15 mouse cellular contexts compared by ENCODE assay signal in genomic region chr4:155034202-155034601, GRCm38 (mm10). TPM values are rescaled to one million over a fixed set of nuclear protein-coding genes. Genes with fewer than 3 reads are reported as not detected.
DNase-seq lines count a peak whose midpoint lies in the region; ATAC-seq and TF ChIP-seq lines count a peak whose summit lies in the region.
"Had no signal": no experiment of that assay in that cellular context is flagged by ENCODE, and none has a peak within 500 bp of the region (broad histone marks: within the 10 kb centered on the region; RNA-seq: fewer than 3 reads in every experiment).

No protein-coding gene starts in this region.

- H3K4me2 ChIP-seq in hindbrain, embryonic 11.5 days (replicated peaks; ENCODE audit: low read depth, low read length) = no peak overlapping the region
- no peak overlapping the region for H3K4me2 ChIP-seq in midbrain, embryonic 16.5 days (ENCODE audit: low read length)
- no peak overlapping the region for H3K4me2 ChIP-seq in midbrain, embryonic 13.5 days (replicated peaks)
- H3K4me2 ChIP-seq: embryonic facial prominence, embryonic 13.5 days; heart, embryonic 12.5 days; hindbrain, embryonic 15.5 days had no signal

- peak overlapping the region; percentile 45; the same call in 1 of the 2 replicates for H3K27ac ChIP-seq in hindbrain, embryonic 10.5 days
- H3K27ac ChIP-seq in hindbrain, embryonic 11.5 days (ENCODE audit: low read depth, low read length) = no peak overlapping the region
- peak overlapping the region; percentile 64 for H3K27ac ChIP-seq in left cerebral cortex, adult 2 months
- H3K27ac ChIP-seq in midbrain, embryonic 16.5 days (ENCODE audit: low read length) = no peak overlapping the region
- H3K27ac ChIP-seq in midbrain, embryonic 13.5 days = no peak overlapping the region
- H3K27ac ChIP-seq: embryonic facial prominence, embryonic 13.5 days; hindbrain, embryonic 15.5 days had no signal

- peak; percentile 58 to 59 for DNase-seq in cerebellum, postnatal 10 days
- DNase-seq in cerebellum, adult 9-10 months = no peak
- no peak for DNase-seq in hindbrain, embryonic 10.5 days (ENCODE audit: low spot score)
- no peak for DNase-seq in hindbrain, embryonic 11.5 days (ENCODE audit: low spot score)
- no peak for DNase-seq in left cerebral cortex, adult 2 months (ENCODE audit: extremely low spot score in 1 of 2, low spot score in 2 of 2)
- DNase-seq in left cerebral cortex, adult 11 months (ENCODE audit: low spot score) = no peak
- DNase-seq: adrenal gland, postnatal 10 days; gastrocnemius, postnatal 14 days; kidney, adult 11 months had no signal

- H3K9me3 ChIP-seq in hindbrain, embryonic 10.5 days = no peaks in the 10 kb centered on the region
- no peaks in the 10 kb centered on the region for H3K9me3 ChIP-seq in hindbrain, embryonic 11.5 days (ENCODE audit: control insufficient read depth, low read length)
- no peaks in the 10 kb centered on the region for H3K9me3 ChIP-seq in midbrain, embryonic 16.5 days (replicated peaks; ENCODE audit: control insufficient read depth, low read length, poor library complexity, severe bottlenecking)
- H3K9me3 ChIP-seq in midbrain, embryonic 13.5 days = no peaks in the 10 kb centered on the region
- H3K9me3 ChIP-seq: embryonic facial prominence, embryonic 13.5 days; heart, embryonic 12.5 days; hindbrain, embryonic 15.5 days had no signal

- peaks cover 81% of the 10 kb centered on the region for H3K27me3 ChIP-seq in hindbrain, embryonic 10.5 days (ENCODE audit: insufficient read depth, poor library complexity, severe bottlenecking)
- 0 out of 2 replicates have a peak, but pooled peaks cover 2% of the 10 kb centered on the region for H3K27me3 ChIP-seq in hindbrain, embryonic 11.5 days (ENCODE audit: control insufficient read depth, insufficient read depth, low read length)
- H3K27me3 ChIP-seq in midbrain, embryonic 16.5 days (ENCODE audit: control insufficient read depth, insufficient read depth, low read depth, low read length) = no peaks in the 10 kb centered on the region; the same call in 1 of the 2 replicates
- peaks cover 21% of the 10 kb centered on the region for H3K27me3 ChIP-seq in midbrain, embryonic 13.5 days

- no peak for ATAC-seq in hindbrain, embryonic 11.5 days (ENCODE audit: low FRiP score)
- ATAC-seq in midbrain, embryonic 16.5 days = no peak
- ATAC-seq in midbrain, embryonic 13.5 days = no peak
- ATAC-seq: forebrain, embryonic 16.5 days had no signal

- no peaks in the 10 kb centered on the region for H3K36me3 ChIP-seq in hindbrain, embryonic 10.5 days
- H3K36me3 ChIP-seq in hindbrain, embryonic 11.5 days (ENCODE audit: control insufficient read depth, insufficient read depth, low read length) = no peaks in the 10 kb centered on the region
- H3K36me3 ChIP-seq in midbrain, embryonic 16.5 days (ENCODE audit: control insufficient read depth, insufficient read depth, low read length) = no peaks in the 10 kb centered on the region
- no peaks in the 10 kb centered on the region for H3K36me3 ChIP-seq in midbrain, embryonic 13.5 days
- H3K36me3 ChIP-seq: embryonic facial prominence, embryonic 13.5 days; heart, embryonic 12.5 days; hindbrain, embryonic 15.5 days had no signal

- no peak for TF ChIP-seq CTCF in left cerebral cortex, adult 2 months (IDR thresholded peaks at IDR 0.05)

- H3K4me1 ChIP-seq in hindbrain, embryonic 10.5 days (replicated peaks) = peaks cover 62% of the 10 kb centered on the region
- H3K4me1 ChIP-seq in hindbrain, embryonic 11.5 days (replicated peaks; ENCODE audit: control insufficient read depth, insufficient read depth, low read length) = peaks cover 17% of the 10 kb centered on the region
- H3K4me1 ChIP-seq in midbrain, embryonic 16.5 days (ENCODE audit: control insufficient read depth, insufficient read depth, low read length) = peaks cover 17% of the 10 kb centered on the region
- peaks cover 40% of the 10 kb centered on the region for H3K4me1 ChIP-seq in midbrain, embryonic 13.5 days (replicated peaks)

- no peak overlapping the region for H3K4me3 ChIP-seq in hindbrain, embryonic 10.5 days
- no peak overlapping the region for H3K4me3 ChIP-seq in hindbrain, embryonic 11.5 days (ENCODE audit: low read depth, low read length)
- no peak overlapping the region for H3K4me3 ChIP-seq in left cerebral cortex, adult 2 months
- H3K4me3 ChIP-seq in midbrain, embryonic 16.5 days (ENCODE audit: low read depth, low read length) = no peak overlapping the region
- H3K4me3 ChIP-seq in midbrain, embryonic 13.5 days (replicated peaks) = no peak overlapping the region
- H3K4me3 ChIP-seq: embryonic facial prominence, embryonic 13.5 days; heart, embryonic 12.5 days; hindbrain, embryonic 15.5 days had no signal

- intact Hi-C loops in left cerebral cortex, adult 2 months (cut with DNase I) = no loop called here

- H3K9ac ChIP-seq in hindbrain, embryonic 11.5 days (ENCODE audit: low read depth, low read length) = no peak overlapping the region
- 0 out of 2 replicates have a peak overlapping the region, but pooled peaks have one; percentile 14 for H3K9ac ChIP-seq in midbrain, embryonic 16.5 days (ENCODE audit: low read depth, low read length)
- no peak overlapping the region for H3K9ac ChIP-seq in midbrain, embryonic 13.5 days (replicated peaks)
- H3K9ac ChIP-seq: embryonic facial prominence, embryonic 13.5 days; heart, embryonic 12.5 days; hindbrain, embryonic 15.5 days had no signal

- WGBS in hindbrain, embryonic 10.5 days = 19% methylated on average over 7 of the region's 7 CpGs
- WGBS in hindbrain, embryonic 11.5 days = 23% methylated on average over 7 of the region's 7 CpGs
- WGBS in midbrain, embryonic 16.5 days = 26% methylated on average over 7 of the region's 7 CpGs
- 23% methylated on average over 7 of the region's 7 CpGs for WGBS in midbrain, embryonic 13.5 days

RNA-seq across cellular contexts. Expression of gene Plch2, which starts 22.4 kb away (rescaled TPM):
- 2.1 and 2.6 TPM in 2 replicates for polyA plus RNA-seq in hindbrain, embryonic 10.5 days (2016; fragmentation: Nextera tagmentation; extraction: Ambion mirVana)
- 1.5 and 2.1 TPM in 2 replicates for polyA plus RNA-seq in hindbrain, embryonic 11.5 days (2014; fragmentation: Nextera tagmentation; extraction: Ambion mirVana)
- total RNA-seq in left cerebral cortex, adult 2 months (2021) = 10 to 100 TPM; 83.4 to 90.2 TPM
- 23.3 and 25.4 TPM in 2 replicates for polyA plus RNA-seq in midbrain, embryonic 16.5 days (2015; fragmentation: Nextera tagmentation; extraction: Ambion mirVana)
- polyA plus RNA-seq in midbrain, embryonic 13.5 days (2015; fragmentation: Nextera tagmentation; extraction: Ambion mirVana) = 7.7 and 9.0 TPM in 2 replicates

RNA-seq across cellular contexts. Expression of gene Pex10, which starts 32.6 kb away (rescaled TPM):
- polyA plus RNA-seq in hindbrain, embryonic 10.5 days (2016; fragmentation: Nextera tagmentation; extraction: Ambion mirVana) = 19.9 and 21.4 TPM in 2 replicates
- 5.6 and 7.8 TPM in 2 replicates for polyA plus RNA-seq in hindbrain, embryonic 11.5 days (2014; fragmentation: Nextera tagmentation; extraction: Ambion mirVana)
- 10 to 100 TPM; 17.4 to 18.3 TPM for total RNA-seq in left cerebral cortex, adult 2 months (2021)
- 22.2 and 22.8 TPM in 2 replicates for polyA plus RNA-seq in midbrain, embryonic 16.5 days (2015; fragmentation: Nextera tagmentation; extraction: Ambion mirVana)
- polyA plus RNA-seq in midbrain, embryonic 13.5 days (2015; fragmentation: Nextera tagmentation; extraction: Ambion mirVana) = 19.6 and 21.8 TPM in 2 replicates

RNA-seq across cellular contexts. Expression of gene Rer1, which starts 52.0 kb away (rescaled TPM):
- polyA plus RNA-seq in hindbrain, embryonic 10.5 days (2016; fragmentation: Nextera tagmentation; extraction: Ambion mirVana) = 138 and 144 TPM in 2 replicates
- 156 and 166 TPM in 2 replicates for polyA plus RNA-seq in hindbrain, embryonic 11.5 days (2014; fragmentation: Nextera tagmentation; extraction: Ambion mirVana)
- 10 to 100 TPM; 62.4 to 67.5 TPM for total RNA-seq in left cerebral cortex, adult 2 months (2021)
- 121 and 124 TPM in 2 replicates for polyA plus RNA-seq in midbrain, embryonic 16.5 days (2015; fragmentation: Nextera tagmentation; extraction: Ambion mirVana)
- polyA plus RNA-seq in midbrain, embryonic 13.5 days (2015; fragmentation: Nextera tagmentation; extraction: Ambion mirVana) = 121 and 124 TPM in 2 replicates

RNA-seq across cellular contexts. Expression of gene Morn1, which starts 52.2 kb away (rescaled TPM):
- polyA plus RNA-seq in hindbrain, embryonic 10.5 days (2016; fragmentation: Nextera tagmentation; extraction: Ambion mirVana) = 4.4 and 6.0 TPM in 2 replicates
- polyA plus RNA-seq in hindbrain, embryonic 11.5 days (2014; fragmentation: Nextera tagmentation; extraction: Ambion mirVana) = 3.3 and 4.2 TPM in 2 replicates
- total RNA-seq in left cerebral cortex, adult 2 months (2021) = 10 to 100 TPM; 10.6 to 11.2 TPM
- 7.3 and 8.9 TPM in 2 replicates for polyA plus RNA-seq in midbrain, embryonic 16.5 days (2015; fragmentation: Nextera tagmentation; extraction: Ambion mirVana)
- polyA plus RNA-seq in midbrain, embryonic 13.5 days (2015; fragmentation: Nextera tagmentation; extraction: Ambion mirVana) = 6.0 and 8.9 TPM in 2 replicates

Comparison
In these comparisons a context has a peak if more than half of its experiments do, and no peak if none do; other contexts are left out.
1. DNase-seq: peak in cerebellum, postnatal 10 days (2 of 2); none in cerebellum, adult 9-10 months (single experiment), hindbrain, embryonic 10.5 days (single experiment), hindbrain, embryonic 11.5 days (single experiment), left cerebral cortex, adult 2 months (0 of 2) and left cerebral cortex, adult 11 months (single experiment).
2. H3K27ac ChIP-seq: peak in hindbrain, embryonic 10.5 days (single experiment) and left cerebral cortex, adult 2 months (single experiment); none in hindbrain, embryonic 11.5 days (single experiment), midbrain, embryonic 16.5 days (single experiment) and midbrain, embryonic 13.5 days (single experiment).